Mouse (Mus musculus) CD4-positive, CD25-positive, alpha-beta regulatory T cell (primary cell): ENCODE measurements around the gene Gm4297. TPM values are rescaled to one million over a fixed set of nuclear protein-coding genes. Genes with fewer than 3 reads are reported as not detected.

Experiments
- polyA plus RNA-seq: library from polyadenylated mRNA; unstranded; fragments of 100-300 nt; shearing (Covaris generic); gene quantifications from one replicate; pipeline ENCODE4 v1.2.1, GENCODE M21; 2017

Gm4297 gene
- polyA plus RNA-seq: not detected

DNA sequence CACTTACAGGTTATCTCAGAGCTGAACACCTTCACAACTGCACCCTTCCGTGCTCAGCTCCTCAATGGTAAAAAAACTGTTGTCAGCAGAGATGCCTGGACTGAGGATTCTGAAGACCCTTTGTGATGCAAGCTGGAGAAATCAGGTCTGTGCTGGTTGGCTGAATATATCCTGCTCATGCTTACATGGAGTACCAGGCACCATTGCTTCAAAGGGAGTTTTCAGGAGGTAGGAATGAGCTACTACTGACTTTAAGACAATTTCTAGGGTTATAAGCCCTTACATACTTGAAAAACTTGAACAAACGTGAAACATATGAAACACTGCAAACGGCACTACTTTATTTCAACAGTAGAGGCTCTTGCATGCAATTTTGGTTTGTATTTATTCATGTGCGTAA is at the start of gene Gm4297:
TSS of gene Gm4297 (minus strand) at position 101 of the 400 bp plus-strand sequence.

Other genes with a start within 250 kb of the Gm4297 start
- gene Gm5934, start 74.1 kb downstream of the Gm4297 start, polyA plus RNA-seq: 0.07 TPM
- gene Gm5935, start 200.3 kb upstream of the Gm4297 start, polyA plus RNA-seq: not detected